Mouse (Mus musculus) stomach, embryonic 15.5 days (tissue): ENCODE data around the gene Myh6. TPM values are rescaled to one million over a fixed set of nuclear protein-coding genes. Genes with fewer than 3 reads are reported as not detected.
"Not testable (repeated sequence)": the region's sequence is repeated elsewhere in the genome, so short reads cannot be mapped to it uniquely, and the experiment has no call there.

Source experiments
- ATAC-seq: fragments of 200-750 bp; cut with Nextera tagmentation; 2 replicates; pipeline ENCODE4 v1.8.0; 2017; ENCODE audit warnings: low read depth, moderate number of reproducible peaks, moderate TSS enrichment; ENCODE audit not compliant: insufficient read depth, low FRiP score
- H3K27ac ChIP-seq: fragments of 300-500 bp; sonication (generic); 2 replicates; pipeline ENCODE4 v1.5.1; 2015; ENCODE audit warnings: mild to moderate bottlenecking, inconsistent platforms
- H3K27me3 ChIP-seq: fragments of 300-500 bp; sonication (generic); replicated peaks from 2 replicates; pipeline ENCODE4 v1.6.1; 2015; ENCODE audit warnings: inconsistent platforms
- H3K36me3 ChIP-seq: fragments of 300-500 bp; sonication (generic); 2 replicates; pipeline ENCODE4 v1.6.1; 2015; ENCODE audit warnings: inconsistent platforms
- H3K4me1 ChIP-seq: fragments of 300-500 bp; sonication (generic); 2 replicates; pipeline ENCODE4 v1.6.1; 2015; ENCODE audit warnings: inconsistent platforms
- H3K4me2 ChIP-seq: fragments of 300-500 bp; sonication (generic); 2 replicates; pipeline ENCODE4 v1.6.1; 2015; ENCODE audit warnings: mild to moderate bottlenecking, inconsistent platforms
- H3K4me3 ChIP-seq: fragments of 300-500 bp; sonication (generic); replicated peaks from 2 replicates; pipeline ENCODE4 v1.5.1; 2015; ENCODE audit warnings: inconsistent platforms
- H3K9ac ChIP-seq: fragments of 300-500 bp; sonication (generic); 2 replicates; pipeline ENCODE4 v1.6.1; 2015; ENCODE audit warnings: inconsistent platforms
- H3K9me3 ChIP-seq: fragments of 300-500 bp; sonication (generic); 2 replicates; pipeline ENCODE4 v1.6.1; 2016; ENCODE audit warnings: inconsistent platforms
- WGBS: fragments of 180-500 bp; shearing (Covaris S2); methylation state at CpG from one replicate; pipeline ENCODE4 v1.1.7; 2015; 5-methylcytosine and 5-hydroxymethylcytosine counted together
- polyA plus RNA-seq: library from polyadenylated mRNA; unstranded; fragments of >200 nt; fragmentation: Nextera tagmentation; extraction: Ambion mirVana; gene quantifications from 2 replicates; pipeline ENCODE4 v1.2.1, GENCODE M21; 2015

Gene Myh6
- polyA plus RNA-seq, 1 experiment from 2014 or later, result 2.3 TPM

GRCm38 (mm10) chr14:55002687-55003120, 36.0 kb upstream of the Myh6 start:
- Histone ChIP-seq H3K4me1 (peaks cover 7% of the 10 kb centered on the region; the same call in 1 of the 2 replicates), H3K9ac (no peak overlapping the region), H3K4me2 (no peak overlapping the region), H3K27ac (no peak overlapping the region), H3K9me3 (no peaks in the 10 kb centered on the region), H3K4me3 (no peak overlapping the region), H3K27me3 (no peaks in the 10 kb centered on the region), H3K36me3 (no peaks in the 10 kb centered on the region)
- WGBS, result 51% methylated on average over 7 of the region's 7 CpGs
- ATAC-seq, result no peak

GRCm38 (mm10) chr14:55001938-55002686, 35.4 kb upstream of the Myh6 start:
- H3K9ac ChIP-seq, result no peak overlapping the region
- ATAC-seq, result no peak
- WGBS, result 40% methylated on average over 12 of the region's 12 CpGs

GRCm38 (mm10) chr14:55001446-55001845, 34.7 kb upstream of the Myh6 start:
- WGBS, result 100% methylated on average over 2 of the region's 2 CpGs
- Histone ChIP-seq H3K4me3 (no peak overlapping the region), H3K4me1 (peaks cover 7% of the 10 kb centered on the region; the same call in 1 of the 2 replicates), H3K9me3 (no peaks in the 10 kb centered on the region), H3K36me3 (no peaks in the 10 kb centered on the region), H3K27ac (no peak overlapping the region), H3K9ac (no peak overlapping the region), H3K4me2 (no peak overlapping the region), H3K27me3 (no peaks in the 10 kb centered on the region)
- ATAC-seq, result no peak

More at GRCm38 (mm10) chr14:55001938-55002686, 35.4 kb upstream of the Myh6 start:
- no peak overlapping the region for H3K27ac ChIP-seq
- peaks cover 7% of the 10 kb centered on the region; the same call in 1 of the 2 replicates for H3K4me1 ChIP-seq
- H3K4me2 ChIP-seq, result no peak overlapping the region
- no peaks in the 10 kb centered on the region for H3K9me3 ChIP-seq
- H3K4me3 ChIP-seq, result no peak overlapping the region
- no peaks in the 10 kb centered on the region for H3K27me3 ChIP-seq
- no peaks in the 10 kb centered on the region for H3K36me3 ChIP-seq

GRCm38 (mm10) chr14:55000814-55001213, 34.1 kb upstream of the Myh6 start:
- Histone ChIP-seq H3K4me2 (no peak overlapping the region), H3K27me3 (no peaks in the 10 kb centered on the region), H3K27ac (no peak overlapping the region), H3K4me1 (peaks cover 8% of the 10 kb centered on the region; the same call in 1 of the 2 replicates), H3K36me3 (no peaks in the 10 kb centered on the region), H3K4me3 (no peak overlapping the region), H3K9me3 (no peaks in the 10 kb centered on the region), H3K9ac (no peak overlapping the region)
- 80% methylated on average over 6 of the region's 6 CpGs for WGBS
- ATAC-seq, result no peak

- ATAC-seq, H3K9me3 ChIP-seq, H3K36me3 ChIP-seq, H3K4me2 ChIP-seq, H3K9ac ChIP-seq, H3K27ac ChIP-seq, H3K27me3 ChIP-seq, H3K4me3 ChIP-seq: not testable (repeated sequence)
- peaks cover 16% of the 10 kb centered on the region; the same call in 1 of the 2 replicates for H3K4me1 ChIP-seq
- 77% methylated on average over 5 of the region's 5 CpGs for WGBS
These were observed 33.1 kb upstream of the Myh6 start for GRCm38 (mm10) chr14:54999868-55000267.

- no peak overlapping the region for H3K4me3 ChIP-seq
- H3K4me2 ChIP-seq, result no peak overlapping the region
- H3K36me3 ChIP-seq, result no peaks in the 10 kb centered on the region
- no peaks in the 10 kb centered on the region for H3K27me3 ChIP-seq
- ATAC-seq, result no peak
- no peak overlapping the region for H3K27ac ChIP-seq
- no peak overlapping the region for H3K9ac ChIP-seq
- H3K4me1 ChIP-seq, result 0 out of 2 replicates have a peak, but pooled peaks cover 18% of the 10 kb centered on the region
- no peaks in the 10 kb centered on the region for H3K9me3 ChIP-seq
These were observed 32.0 kb upstream of the Myh6 start for GRCm38 (mm10) chr14:54998680-54999079.

- Histone ChIP-seq H3K27ac (no peak overlapping the region), H3K4me1 (0 out of 2 replicates have a peak, but pooled peaks cover 14% of the 10 kb centered on the region), H3K9me3 (no peaks in the 10 kb centered on the region), H3K27me3 (no peaks in the 10 kb centered on the region), H3K4me3 (no peak overlapping the region), H3K4me2 (no peak overlapping the region), H3K36me3 (no peaks in the 10 kb centered on the region), H3K9ac (no peak overlapping the region)
- ATAC-seq, result no peak
- 53% methylated on average over 4 of the region's 4 CpGs for WGBS
These were observed 30.6 kb upstream of the Myh6 start for GRCm38 (mm10) chr14:54997297-54997696.

- H3K27me3 ChIP-seq, result no peaks in the 10 kb centered on the region
- 0 out of 2 replicates have a peak, but pooled peaks cover 14% of the 10 kb centered on the region for H3K4me1 ChIP-seq
- 62% methylated on average over 9 of the region's 9 CpGs for WGBS
- ATAC-seq, result no peak
- H3K9me3 ChIP-seq, result no peaks in the 10 kb centered on the region
- H3K36me3 ChIP-seq, result no peaks in the 10 kb centered on the region
- no peak overlapping the region for H3K27ac ChIP-seq
- H3K4me3 ChIP-seq, result no peak overlapping the region
- no peak overlapping the region for H3K9ac ChIP-seq
- H3K4me2 ChIP-seq, result no peak overlapping the region
These were observed 30.1 kb upstream of the Myh6 start for GRCm38 (mm10) chr14:54996793-54997192.

- H3K9ac ChIP-seq, result no peak overlapping the region
- 45% methylated on average over 14 of the region's 14 CpGs for whole genome bisulfite sequencing
- H3K4me1 ChIP-seq, result 0 out of 2 replicates have a peak, but pooled peaks cover 14% of the 10 kb centered on the region
- H3K4me2 ChIP-seq, result no peak overlapping the region
- ATAC-seq, result no peak; the same call in 1 of the 2 replicates
- no peaks in the 10 kb centered on the region for H3K27me3 ChIP-seq
- H3K27ac ChIP-seq, result no peak overlapping the region
- H3K36me3 ChIP-seq, result no peaks in the 10 kb centered on the region
- no peaks in the 10 kb centered on the region for H3K9me3 ChIP-seq
- H3K4me3 ChIP-seq, result no peak overlapping the region
These were observed 28.9 kb upstream of the Myh6 start for GRCm38 (mm10) chr14:54995457-54996138.

- Histone ChIP-seq H3K27me3 (no peaks in the 10 kb centered on the region), H3K9ac (no peak overlapping the region), H3K9me3 (no peaks in the 10 kb centered on the region), H3K4me3 (no peak overlapping the region), H3K4me2 (no peak overlapping the region), H3K4me1 (0 out of 2 replicates have a peak, but pooled peaks cover 14% of the 10 kb centered on the region), H3K36me3 (no peaks in the 10 kb centered on the region), H3K27ac (no peak overlapping the region)
- no peak for ATAC-seq
These were observed 28.1 kb upstream of the Myh6 start for GRCm38 (mm10) chr14:54994869-54995186.

- no peak within 1 kb of the TSS for H3K4me2 ChIP-seq
These were observed 27.6 kb upstream of the Myh6 start, which contains the start of gene Myh7 for GRCm38 (mm10) chr14:54994136-54994868. Gene Myh7, minus strand, starts transcription at chr14:54994626.

More at GRCm38 (mm10) chr14:54994136-54994868, 27.6 kb upstream of the Myh6 start, which contains the start of gene Myh7:
- Histone ChIP-seq H3K4me1 (0 out of 2 replicates have a peak, but pooled peaks cover 14% of the 10 kb centered on the region), H3K4me3 (no peak within 1 kb of the TSS), H3K9me3 (no peaks in the 10 kb centered on the region), H3K27me3 (no peaks in the 10 kb centered on the region), H3K27ac (peak within 1 kb of the TSS; percentile 31; the same call in 1 of the 2 replicates), H3K36me3 (no peaks in the 10 kb centered on the region), H3K9ac (no peak within 1 kb of the TSS)
- ATAC-seq, result no peak
- WGBS, result 45% methylated on average over 11 of the region's 11 CpGs
